Mouse (Mus musculus): ENCODE results near the gene Selplg.

GRCm38 (mm10) chr5:113781254-113781653, 51.2 kb downstream of the Selplg start:
- no peak for TF ChIP-seq CTCF (IDR thresholded peaks at IDR 0.05)
- TF ChIP-seq EP300 (IDR thresholded peaks at IDR 0.05): no peak
